Mouse (Mus musculus) adrenal gland, postnatal 14 days (tissue): ENCODE measurements around the gene Map2. TPM values are rescaled to one million over a fixed set of nuclear protein-coding genes. Genes with fewer than 3 reads are reported as not detected.

Experiments used
- DNase-seq: peaks from one replicate; pipeline ENCODE4 v3.0.0; 2021; ENCODE audit warnings: mixed read lengths
- total RNA-seq: library from RNA; stranded (reverse); gene quantifications from 2 replicates; pipeline ENCODE4 v1.2.3, GENCODE M21; 2021

The Map2 gene
- total RNA-seq, 1 experiment from 2014 or later: 18.7 TPM

DNA sequence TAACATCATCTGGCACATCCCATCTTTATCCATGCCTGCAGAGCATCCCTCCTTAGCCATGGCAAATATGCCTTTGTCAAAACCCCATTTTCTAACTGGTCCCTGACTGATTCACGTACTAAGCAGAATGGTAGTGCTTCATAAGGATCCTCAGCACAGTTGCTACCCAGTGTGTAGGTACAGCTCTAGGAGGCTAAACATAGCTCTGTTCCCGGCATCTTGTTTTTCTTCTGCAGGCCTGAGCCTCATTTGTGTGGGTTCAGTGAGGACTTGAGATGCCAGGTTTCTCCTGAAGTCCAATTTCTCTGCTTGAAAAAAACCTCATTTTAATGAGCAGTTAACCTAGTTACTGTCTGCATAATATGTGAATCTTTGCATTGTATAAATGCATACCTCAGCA is 30.4 kb downstream of the Map2 start:
- no peak for DNase-seq

GRCm38 (mm10) chr1:66206904-66207303 is 31.8 kb downstream of the Map2 start:
- DNase-seq: no peak

DNA sequence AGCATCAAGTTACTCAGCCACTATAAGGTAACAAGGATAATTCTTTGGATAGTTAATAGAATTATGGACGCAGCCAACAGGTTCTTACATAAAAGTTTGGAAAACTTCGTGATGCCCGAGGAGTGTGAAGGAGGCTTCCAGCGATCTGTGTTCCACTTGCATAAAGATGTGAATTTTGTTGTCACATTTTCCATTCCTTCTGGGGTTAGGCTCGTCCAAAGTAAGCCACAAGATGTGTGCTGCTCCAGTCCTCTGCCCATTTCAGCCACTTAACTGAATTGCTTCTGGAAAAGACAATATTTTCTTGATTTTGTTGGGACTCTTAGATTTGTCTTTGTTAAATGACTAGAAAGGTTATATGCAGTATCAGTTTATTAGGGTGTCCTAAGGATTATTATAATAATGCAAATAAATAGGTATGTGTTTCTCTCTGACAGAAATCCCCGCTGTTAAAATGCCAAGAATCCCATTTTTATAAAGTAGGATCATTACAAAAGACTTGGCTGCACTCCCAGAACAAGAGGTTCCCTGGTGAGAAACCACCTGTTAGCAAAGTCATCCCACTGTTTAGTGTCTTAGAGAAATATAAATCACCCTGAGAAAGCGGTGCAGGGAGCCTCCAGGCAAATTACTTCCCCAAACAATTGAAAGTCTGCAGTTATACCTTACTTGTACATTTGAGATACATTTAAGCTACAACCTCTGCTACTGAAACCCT is 36.2 kb downstream of the Map2 start:
- DNase-seq: no peak

DNA sequence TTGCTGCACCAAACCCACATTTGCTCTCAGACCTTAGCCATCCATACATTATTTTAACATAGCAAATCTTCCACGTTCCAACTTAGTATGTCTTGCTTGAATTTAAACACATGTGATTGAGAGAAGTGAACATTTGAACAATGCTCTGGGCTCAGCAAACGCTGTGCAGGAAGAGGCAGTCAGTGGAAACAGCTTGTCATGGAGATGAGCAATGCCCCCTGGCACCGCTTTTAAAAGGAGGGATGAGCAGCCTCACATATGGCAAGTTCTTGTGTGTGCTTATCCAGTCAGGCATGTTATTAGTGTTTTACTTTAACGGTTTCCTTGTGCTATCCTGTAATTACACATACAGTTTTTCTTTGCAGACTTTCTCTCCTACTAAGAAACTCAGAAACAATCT is 46.4 kb downstream of the Map2 start:
- no peak for DNase-seq

- DNase-seq: no peak
These were observed 48.3 kb downstream of the Map2 start for GRCm38 (mm10) chr1:66223331-66223730.

- DNase-seq: peak; percentile 19
These were observed 51.6 kb downstream of the Map2 start for GRCm38 (mm10) chr1:66226372-66227368.

DNA sequence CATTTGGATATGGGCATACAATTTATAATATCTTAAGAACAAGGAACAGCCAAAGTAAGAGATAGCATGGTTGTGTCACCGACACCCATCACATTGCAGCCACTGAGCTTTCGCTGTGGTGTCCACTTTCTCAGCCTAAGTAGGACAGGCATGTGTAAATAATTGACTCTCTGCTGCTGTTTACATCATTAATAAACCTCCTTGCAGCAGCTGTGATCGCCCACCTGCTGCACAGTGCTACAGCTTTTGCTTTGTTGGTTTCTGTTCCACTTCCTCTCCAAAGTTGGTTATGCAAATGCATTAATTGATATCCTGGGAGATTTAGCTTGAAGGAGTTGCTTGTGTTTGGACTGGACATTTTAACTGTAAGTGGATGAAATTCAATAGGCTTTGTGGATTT is 53.1 kb downstream of the Map2 start:
- DNase-seq: no peak

DNA sequence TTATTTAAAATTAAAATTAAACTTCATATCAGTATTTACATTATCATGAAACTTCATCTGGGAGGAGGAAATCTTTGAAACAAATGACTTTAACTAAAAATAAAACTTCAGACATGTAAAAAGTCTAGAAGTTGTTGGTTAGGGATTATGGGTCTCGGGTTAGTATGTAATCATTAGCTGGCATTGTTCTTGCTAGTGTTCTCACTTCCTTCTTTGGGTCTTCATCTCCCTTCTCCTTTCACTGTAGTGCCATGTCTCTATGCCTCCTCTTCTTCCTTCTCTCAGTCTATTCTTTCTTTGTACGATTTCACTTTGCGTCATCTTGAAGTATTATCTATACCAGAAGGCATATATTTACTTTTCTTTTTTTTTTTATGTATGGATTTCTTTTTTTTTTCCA is 55.3 kb downstream of the Map2 start:
- no peak for DNase-seq

DNA sequence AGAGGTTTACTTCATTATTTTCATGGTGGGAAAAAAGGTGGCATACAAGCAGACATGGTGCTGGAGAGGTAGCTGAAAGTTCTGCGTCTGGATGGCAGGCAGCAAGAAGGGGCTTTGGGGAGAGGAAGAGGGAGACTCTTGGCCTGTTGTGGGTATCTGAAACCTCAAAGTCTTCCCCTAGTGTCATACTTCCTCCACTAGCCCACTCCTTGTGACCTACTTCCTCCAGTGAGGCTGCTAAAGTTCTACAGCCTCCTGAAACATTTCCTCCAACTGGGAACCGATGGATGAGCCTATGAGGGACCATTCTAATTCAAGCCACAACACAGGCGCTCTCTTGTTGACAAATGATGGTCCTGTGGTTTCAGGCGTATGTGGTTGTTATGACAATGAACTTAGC is 56.9 kb downstream of the Map2 start:
- DNase-seq: no peak

GRCm38 (mm10) chr1:66244910-66245309 is 69.8 kb downstream of the Map2 start:
- no peak for DNase-seq

DNA sequence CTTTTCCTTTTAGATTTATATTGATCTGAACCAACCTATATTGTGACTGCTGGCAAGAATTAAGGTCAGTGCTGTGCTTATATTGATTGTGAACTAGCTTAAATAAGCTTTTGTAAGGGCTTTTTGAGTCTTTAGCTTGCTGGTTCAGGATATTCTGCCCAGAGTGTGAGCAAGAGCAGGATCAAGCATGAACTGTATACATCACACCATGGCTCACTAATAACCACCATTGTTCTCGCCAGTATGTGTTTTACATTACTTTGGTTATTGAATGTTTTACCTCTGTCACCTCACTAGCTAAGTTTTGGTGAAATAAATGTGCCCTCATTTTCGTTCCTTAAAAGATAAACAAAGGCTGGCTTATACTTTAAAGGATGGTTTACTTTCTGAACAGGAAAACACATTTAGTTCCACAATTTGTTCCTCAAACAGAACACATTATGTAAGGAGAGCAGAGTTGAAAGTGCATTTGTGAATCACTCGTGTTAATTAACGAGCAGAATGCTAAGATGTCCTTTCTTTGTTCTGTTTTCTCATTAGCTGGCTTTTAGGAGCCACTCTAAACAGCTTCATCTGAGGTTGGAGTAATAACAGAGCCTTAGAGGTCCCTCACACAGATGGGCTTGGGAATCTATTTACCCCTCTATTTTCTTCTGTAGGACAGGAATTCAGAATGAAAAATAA is 76.7 kb downstream of the Map2 start:
- no peak for DNase-seq

GRCm38 (mm10) chr1:66252333-66252724 is 77.3 kb downstream of the Map2 start:
- DNase-seq: no peak

DNA sequence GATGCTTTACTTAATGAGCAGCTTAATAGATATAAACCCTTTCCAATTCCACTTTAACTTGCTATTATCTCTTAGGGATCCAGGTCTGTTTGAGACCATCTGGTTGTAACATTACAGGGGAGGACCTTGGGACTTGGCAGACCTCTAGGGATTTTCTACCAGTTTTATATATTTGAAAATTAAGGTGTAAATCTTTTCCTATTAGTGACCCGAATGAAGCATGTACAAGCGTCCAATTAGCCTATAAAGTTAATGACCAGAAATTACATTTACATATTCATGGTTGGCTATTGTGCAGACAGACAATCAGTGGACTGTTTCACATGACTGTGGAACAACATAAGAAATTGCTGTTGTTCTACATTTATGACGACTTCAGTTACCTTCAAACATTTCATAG is 88.1 kb downstream of the Map2 start:
- DNase-seq: no peak

- DNase-seq: no peak
These were observed 91.3 kb downstream of the Map2 start for GRCm38 (mm10) chr1:66266231-66266924.

DNA sequence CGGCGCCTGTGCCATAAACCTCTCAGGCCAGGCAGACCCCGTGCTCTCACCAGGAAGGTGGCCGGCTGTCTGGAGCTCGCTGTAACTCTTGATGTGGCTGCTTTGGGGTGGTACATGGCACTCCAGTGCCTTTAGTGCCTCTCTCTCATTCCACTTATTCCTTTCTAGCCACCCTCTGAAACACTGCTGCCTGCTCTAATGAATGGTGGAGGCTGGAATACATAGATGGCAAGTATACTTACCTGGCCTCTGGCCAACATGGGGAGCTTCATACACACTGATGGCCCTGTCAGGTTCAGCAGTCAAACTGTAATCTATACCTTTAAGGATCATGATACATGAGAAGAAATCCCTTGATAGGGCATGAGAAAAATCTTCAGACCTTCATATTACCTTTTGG is 102.6 kb downstream of the Map2 start:
- no peak for DNase-seq

- no peak for DNase-seq
These were observed 104.3 kb downstream of the Map2 start for GRCm38 (mm10) chr1:66279222-66280009.

DNA sequence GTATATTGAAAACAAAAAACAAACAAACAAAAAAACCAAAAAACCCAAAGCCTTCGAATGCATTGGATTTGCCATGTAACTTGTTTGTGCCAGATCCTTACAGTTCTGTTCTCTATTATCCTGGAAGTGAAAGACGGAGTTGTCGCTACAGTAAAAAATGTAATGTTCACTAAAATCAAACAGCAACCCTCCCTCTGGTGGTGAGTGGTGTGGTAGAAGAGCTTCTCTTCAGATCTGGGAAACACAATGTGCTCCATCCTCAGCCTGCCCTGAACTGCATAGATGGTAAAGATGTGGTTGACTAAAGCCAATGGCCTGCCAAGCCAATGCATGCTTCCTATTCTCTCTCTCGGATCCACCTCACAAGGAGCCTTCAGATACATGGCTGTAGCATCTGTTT is 105.1 kb downstream of the Map2 start:
- no peak for DNase-seq

GRCm38 (mm10) chr1:66282447-66282846 is 107.4 kb downstream of the Map2 start:
- no peak for DNase-seq

GRCm38 (mm10) chr1:66288987-66289386 is 113.9 kb downstream of the Map2 start:
- DNase-seq: no peak

DNA sequence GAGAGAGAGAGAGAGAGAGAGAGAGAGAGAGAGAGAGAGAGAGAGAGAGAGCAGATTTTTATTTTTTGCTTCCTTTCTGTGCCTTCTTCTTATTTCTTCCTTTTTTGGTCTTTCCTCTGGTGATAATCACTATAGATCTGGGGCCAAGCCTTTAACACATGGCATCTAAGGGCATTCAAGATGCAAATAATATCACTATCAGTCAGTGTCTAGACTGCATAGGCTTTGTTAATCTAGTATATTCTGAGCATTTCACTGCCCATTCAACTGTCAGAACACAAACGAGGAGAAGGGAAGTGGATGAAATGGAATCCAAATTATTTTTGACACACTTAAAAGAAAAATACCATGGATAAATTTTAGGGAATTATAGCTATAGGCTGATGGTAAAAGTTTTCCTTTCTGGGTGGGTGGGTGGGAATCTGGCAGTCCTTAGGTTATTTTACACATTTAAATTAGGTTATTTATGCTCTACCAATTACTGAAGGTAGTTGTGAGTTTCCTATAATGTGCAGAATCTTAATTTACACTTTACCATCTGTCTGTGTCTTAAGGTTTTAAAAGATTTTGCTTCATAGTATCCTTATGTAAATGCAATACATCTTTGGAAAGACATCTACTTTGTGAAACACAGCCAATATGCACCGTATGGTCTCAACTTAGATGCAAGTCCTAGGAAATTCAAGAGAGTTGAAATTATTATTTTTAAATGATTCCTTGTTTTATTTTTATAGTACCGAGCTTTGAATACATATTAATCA is 117.2 kb downstream of the Map2 start:
- DNase-seq: no peak

GRCm38 (mm10) chr1:66299376-66299775 is 124.3 kb downstream of the Map2 start:
- no peak for DNase-seq
